In genomic region chr1:130276005-130276404, GRCm38 (mm10) we compare ENCODE assay signal across 21 mouse cellular contexts.
"Had no signal": no experiment of that assay in that cellular context is flagged by ENCODE, and none has a peak within 500 bp of the region (broad histone marks: within the 10 kb centered on the region; RNA-seq: fewer than 3 reads in every experiment).

No protein-coding gene starts in this region.

- H3K9me3 ChIP-seq: intestine, embryonic 15.5 days; limb, embryonic 10.5 days; midbrain, embryonic 12.5 days; midbrain, embryonic 15.5 days; stomach, embryonic 15.5 days had no signal

- H3K36me3 ChIP-seq: intestine, embryonic 15.5 days; limb, embryonic 10.5 days; limb, embryonic 13.5 days; midbrain, embryonic 12.5 days; midbrain, embryonic 15.5 days; neural tube, embryonic 13.5 days; stomach, embryonic 15.5 days had no signal

- H3K4me3 ChIP-seq: intestine, embryonic 15.5 days; layer of hippocampus, adult 2 months; limb, embryonic 10.5 days; limb, embryonic 13.5 days; midbrain, embryonic 12.5 days; midbrain, embryonic 15.5 days; myocyte; neural tube, embryonic 13.5 days; stomach, embryonic 15.5 days had no signal

- DNase-seq: kidney, adult 18-20 months; kidney, adult 9 months; kidney, postnatal 14 days; kidney, postnatal 4 days; layer of hippocampus, adult 9-11 months; lung, embryonic 14.5 days; retina, postnatal 1 day; right cerebral cortex, postnatal 25 days; spleen, adult 18-20 months; thymus, postnatal 25 days had no signal

- ATAC-seq: intestine, embryonic 15.5 days; lung, postnatal 0 days; midbrain, embryonic 15.5 days had no signal

- H3K27ac ChIP-seq: intestine, embryonic 15.5 days; layer of hippocampus, adult 2 months; limb, embryonic 10.5 days; limb, embryonic 13.5 days; macrophage; midbrain, embryonic 12.5 days; midbrain, embryonic 15.5 days; neural tube, embryonic 13.5 days; stomach, embryonic 15.5 days had no signal

- H3K4me2 ChIP-seq: intestine, embryonic 15.5 days; limb, embryonic 13.5 days; lung, embryonic 14.5 days; midbrain, embryonic 12.5 days; midbrain, embryonic 15.5 days; neural tube, embryonic 13.5 days; stomach, embryonic 15.5 days had no signal

- H3K4me1 ChIP-seq: intestine, embryonic 15.5 days; limb, embryonic 13.5 days; midbrain, embryonic 12.5 days; midbrain, embryonic 15.5 days; neural tube, embryonic 13.5 days; stomach, embryonic 15.5 days had no signal

- H3K27me3 ChIP-seq: intestine, embryonic 15.5 days; limb, embryonic 13.5 days; midbrain, embryonic 12.5 days; midbrain, embryonic 15.5 days; neural tube, embryonic 13.5 days; stomach, embryonic 15.5 days had no signal

- H3K9ac ChIP-seq: intestine, embryonic 15.5 days; limb, embryonic 13.5 days; lung, embryonic 14.5 days; midbrain, embryonic 12.5 days; midbrain, embryonic 15.5 days; neural tube, embryonic 13.5 days; stomach, embryonic 15.5 days had no signal
